ENCODE assay signal across 25 mouse cellular contexts in the genomic region with DNA sequence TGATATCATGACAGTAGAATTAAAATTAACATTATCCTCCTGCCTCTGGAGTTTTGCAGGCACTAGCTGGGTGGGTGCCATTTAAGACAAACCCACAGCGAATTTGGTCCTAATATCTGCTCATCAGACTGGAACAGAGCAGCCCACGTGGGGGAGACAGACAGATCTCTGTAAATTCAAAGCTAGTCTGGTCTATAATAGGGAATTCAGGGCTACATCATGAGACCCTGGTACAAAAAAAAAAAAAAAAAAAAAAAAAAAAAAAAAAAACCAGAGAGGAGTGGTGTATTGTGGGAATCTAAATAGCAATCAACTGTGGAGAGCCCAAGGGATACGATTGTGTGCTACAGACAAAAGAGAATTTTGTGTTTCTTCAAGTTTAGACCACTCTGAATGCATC. TPM values are rescaled to one million over a fixed set of nuclear protein-coding genes. Genes with fewer than 3 reads are reported as not detected.
"Had no signal": no experiment of that assay in that cellular context is flagged by ENCODE, and none has a peak within 500 bp of the region (broad histone marks: within the 10 kb centered on the region; RNA-seq: fewer than 3 reads in every experiment).

No protein-coding gene starts in this region.

- H3K4me3 ChIP-seq: embryonic facial prominence, embryonic 10.5 days; embryonic facial prominence, embryonic 12.5 days; embryonic facial prominence, embryonic 13.5 days; embryonic facial prominence, embryonic 15.5 days; erythroblast, embryonic 14.5 days; forebrain, embryonic 10.5 days; forebrain, embryonic 12.5 days; forebrain, embryonic 13.5 days; forebrain, embryonic 15.5 days; gastrocnemius, adult 2 months; heart, adult 2 months; heart, embryonic 10.5 days had no signal

- DNase-seq: cerebellum, adult 9-10 months; cerebellum, adult 9-11 months; cerebellum, postnatal 10 days; cerebellum, postnatal 14 days; cerebellum, postnatal 25 days; cerebellum, postnatal 36 days; embryo, embryonic 11 days; forebrain, postnatal 0 days; gastrocnemius, adult 2 months; gastrocnemius, postnatal 10 days; gastrocnemius, postnatal 14 days; gastrocnemius, postnatal 25 days; gastrocnemius, postnatal 36 days; heart, adult 11 months; heart, adult 2 months had no signal

- H3K27me3 ChIP-seq: embryonic facial prominence, embryonic 12.5 days; embryonic facial prominence, embryonic 13.5 days; embryonic facial prominence, embryonic 15.5 days; forebrain, embryonic 15.5 days had no signal

- H3K9ac ChIP-seq: embryonic facial prominence, embryonic 12.5 days; embryonic facial prominence, embryonic 13.5 days; embryonic facial prominence, embryonic 15.5 days; forebrain, embryonic 12.5 days; forebrain, embryonic 13.5 days; forebrain, embryonic 15.5 days; forebrain, postnatal 0 days had no signal

- H3K9me3 ChIP-seq: embryonic facial prominence, embryonic 10.5 days; embryonic facial prominence, embryonic 12.5 days; embryonic facial prominence, embryonic 13.5 days; embryonic facial prominence, embryonic 15.5 days; forebrain, embryonic 10.5 days; forebrain, embryonic 12.5 days; forebrain, embryonic 13.5 days; forebrain, embryonic 15.5 days; heart, embryonic 10.5 days had no signal

- H3K4me1 ChIP-seq: heart, embryonic 10.5 days had no signal

- H3K27ac ChIP-seq: embryonic facial prominence, embryonic 10.5 days; embryonic facial prominence, embryonic 12.5 days; embryonic facial prominence, embryonic 13.5 days; embryonic facial prominence, embryonic 15.5 days; forebrain, embryonic 10.5 days; forebrain, embryonic 12.5 days; forebrain, embryonic 13.5 days; forebrain, embryonic 15.5 days; gastrocnemius, adult 2 months; heart, adult 2 months; heart, embryonic 10.5 days had no signal

- H3K36me3 ChIP-seq: embryonic facial prominence, embryonic 10.5 days; embryonic facial prominence, embryonic 12.5 days; embryonic facial prominence, embryonic 13.5 days; embryonic facial prominence, embryonic 15.5 days; forebrain, embryonic 10.5 days; forebrain, embryonic 12.5 days; forebrain, embryonic 15.5 days; heart, embryonic 10.5 days had no signal

RNA-seq across cellular contexts. Expression of a gene that starts 33.7 kb away (rescaled TPM):
- polyA plus RNA-seq: erythroblast, embryonic 14.5 days had no signal
